Mouse (Mus musculus): ENCODE measurements around the gene Olfr1494. TPM values are rescaled to one million over a fixed set of nuclear protein-coding genes. Genes with fewer than 3 reads are reported as not detected.

The Olfr1494 gene
- polyA plus RNA-seq, 1 experiment from 2014 or later, result not detected

- no peak for ATAC-seq
- H3K4me2 ChIP-seq (ENCODE audit: low read depth, low read length), result no peak within 1 kb of the TSS
- 80% methylated on average over 1 of the region's 1 CpGs for WGBS (ENCODE audit: insufficient replicate concordance)
Observed at GRCm38 (mm10) chr19:13777578-13777977, 38.0 kb downstream of the Olfr1494 start, which contains the start of gene Olfr1496. Gene Olfr1496 (plus strand): TSS chr19:13777878.

DNA sequence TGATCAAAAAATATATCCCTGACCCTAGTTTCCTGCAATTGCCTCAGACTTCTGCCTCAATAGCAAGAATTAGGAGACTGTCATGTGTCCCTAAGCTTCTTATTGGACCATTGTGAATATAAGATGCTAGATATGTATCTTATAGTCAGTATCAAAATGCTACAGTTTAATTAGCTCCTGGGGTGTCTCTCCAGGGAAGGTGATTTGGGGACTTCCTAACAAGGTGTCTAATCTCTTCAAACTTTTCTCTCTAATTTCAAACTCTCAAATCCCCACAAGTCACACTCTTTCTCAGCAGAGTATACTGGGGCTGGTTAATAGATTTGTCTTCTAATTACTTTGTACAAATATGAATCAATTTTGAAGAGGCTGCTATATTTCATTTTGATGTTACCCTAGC is 58.6 kb downstream of the Olfr1494 start, which contains the start of gene Olfr1497:
TSS of gene Olfr1497 (minus strand) at position 101 of the 400 bp plus-strand sequence.
- Histone ChIP-seq H3K4me1 (ENCODE audit: insufficient read depth) (no peaks in the 10 kb centered on the region), H3K27me3 (ENCODE audit: insufficient read depth, low read length) (no peaks in the 10 kb centered on the region), H3K9me3 (ENCODE audit: low read length) (no peaks in the 10 kb centered on the region), H3K4me2 (ENCODE audit: low read depth, low read length) (no peak within 1 kb of the TSS), H3K36me3 (replicated peaks; ENCODE audit: insufficient read depth, low read length) (no peaks in the 10 kb centered on the region), H3K27ac (ENCODE audit: low read depth) (no peak within 1 kb of the TSS), H3K4me3 (ENCODE audit: low read depth, low read length) (no peak within 1 kb of the TSS), H3K9ac (replicated peaks) (no peak within 1 kb of the TSS)
- ATAC-seq (no peak), DNase-seq (no peak)
- TF ChIP-seq EP300 (IDR thresholded peaks at IDR 0.05; ENCODE audit: low read depth) (no peak), CTCF (IDR thresholded peaks at IDR 0.05; ENCODE audit: low read depth) (no peak)

More at GRCm38 (mm10) chr19:13777578-13777977, 38.0 kb downstream of the Olfr1494 start, which contains the start of gene Olfr1496:
- H3K36me3 ChIP-seq (replicated peaks; ENCODE audit: insufficient read depth, low read length), result no peaks in the 10 kb centered on the region
- no peaks in the 10 kb centered on the region for H3K27me3 ChIP-seq (ENCODE audit: insufficient read depth, low read length)
- no peaks in the 10 kb centered on the region for H3K4me1 ChIP-seq (ENCODE audit: insufficient read depth)
- TF ChIP-seq CTCF (IDR thresholded peaks at IDR 0.05; ENCODE audit: low read depth), result no peak
- TF ChIP-seq EP300 (IDR thresholded peaks at IDR 0.05; ENCODE audit: low read depth), result no peak
- DNase-seq, result no peak
- no peaks in the 10 kb centered on the region for H3K9me3 ChIP-seq (ENCODE audit: low read length)
- H3K9ac ChIP-seq (replicated peaks), result no peak within 1 kb of the TSS
- H3K27ac ChIP-seq (ENCODE audit: low read depth), result no peak within 1 kb of the TSS
- H3K4me3 ChIP-seq (ENCODE audit: low read depth, low read length), result no peak within 1 kb of the TSS

Other genes with a start within 250 kb of the Olfr1494 start
- not detected in 2 replicates for gene Olfr1477, start 239.2 kb upstream of the Olfr1494 start, polyA plus RNA-seq (2015; fragmentation: Nextera tagmentation; extraction: Ambion mirVana)
- gene Olfr1480, start 211.8 kb upstream of the Olfr1494 start, polyA plus RNA-seq (2015; fragmentation: Nextera tagmentation; extraction: Ambion mirVana), result not detected in 2 replicates
- gene Olfr1484, start 156.2 kb upstream of the Olfr1494 start, polyA plus RNA-seq (2015; fragmentation: Nextera tagmentation; extraction: Ambion mirVana), result not detected in 2 replicates
- not detected in 2 replicates for gene Olfr1487, start 122.4 kb upstream of the Olfr1494 start, polyA plus RNA-seq (2015; fragmentation: Nextera tagmentation; extraction: Ambion mirVana)
- gene Olfr1489, start 108.1 kb upstream of the Olfr1494 start, polyA plus RNA-seq (2015; fragmentation: Nextera tagmentation; extraction: Ambion mirVana), result not detected in 2 replicates
- gene Olfr1490, start 88.6 kb upstream of the Olfr1494 start, polyA plus RNA-seq (2015; fragmentation: Nextera tagmentation; extraction: Ambion mirVana), result not detected in 2 replicates
- not detected in 2 replicates for gene Olfr1491, start 42.5 kb upstream of the Olfr1494 start, polyA plus RNA-seq (2015; fragmentation: Nextera tagmentation; extraction: Ambion mirVana)
- gene Olfr1493-ps1, start 16.4 kb upstream of the Olfr1494 start, polyA plus RNA-seq (2015; fragmentation: Nextera tagmentation; extraction: Ambion mirVana), result not detected in 2 replicates
- not detected in 2 replicates for gene Olfr1495, start 24.9 kb downstream of the Olfr1494 start, polyA plus RNA-seq (2015; fragmentation: Nextera tagmentation; extraction: Ambion mirVana)
- gene Olfr1496, start 38.1 kb downstream of the Olfr1494 start, polyA plus RNA-seq (2015; fragmentation: Nextera tagmentation; extraction: Ambion mirVana), result not detected in 2 replicates
- gene Olfr1497, start 58.5 kb downstream of the Olfr1494 start, polyA plus RNA-seq (2015; fragmentation: Nextera tagmentation; extraction: Ambion mirVana), result not detected in 2 replicates
- not detected in 2 replicates for gene Olfr1499, start 79.7 kb downstream of the Olfr1494 start, polyA plus RNA-seq (2015; fragmentation: Nextera tagmentation; extraction: Ambion mirVana)
- not detected in 2 replicates for gene Olfr1500, start 90.8 kb downstream of the Olfr1494 start, polyA plus RNA-seq (2015; fragmentation: Nextera tagmentation; extraction: Ambion mirVana)
- not detected in 2 replicates for gene Olfr1501, start 111.0 kb downstream of the Olfr1494 start, polyA plus RNA-seq (2015; fragmentation: Nextera tagmentation; extraction: Ambion mirVana)
- not detected in 2 replicates for gene Olfr1502, start 122.1 kb downstream of the Olfr1494 start, polyA plus RNA-seq (2015; fragmentation: Nextera tagmentation; extraction: Ambion mirVana)
- not detected in 2 replicates for gene Olfr1504, start 158.2 kb downstream of the Olfr1494 start, polyA plus RNA-seq (2015; fragmentation: Nextera tagmentation; extraction: Ambion mirVana)
- not detected in 2 replicates for gene Olfr1505, start 173.8 kb downstream of the Olfr1494 start, polyA plus RNA-seq (2015; fragmentation: Nextera tagmentation; extraction: Ambion mirVana)